Mouse (Mus musculus) adrenal gland (tissue): ENCODE data around the gene Col20a1.

Source experiments
- intact Hi-C: fragments of 180-260 bp; cut with DNase I; formaldehyde crosslinking; loops from one replicate; pipeline ENCODE4 v1.15.1; 2025

The Col20a1 gene

GRCm38 (mm10) chr2:180990347-180990746 is 4.0 kb downstream of the Col20a1 start:
- intact Hi-C loops: no loop called here

GRCm38 (mm10) chr2:180994360-180994759 is 8.0 kb downstream of the Col20a1 start:
- intact Hi-C loops: no loop called here

GRCm38 (mm10) chr2:180995457-180995856 is 9.1 kb downstream of the Col20a1 start:
- intact Hi-C loops: no loop called here

GRCm38 (mm10) chr2:180996436-180996835 is 10.1 kb downstream of the Col20a1 start:
- intact Hi-C loops: loop anchor here (1.0 kb wide), 1 partner anchor 64 kb away; no protein-coding TSS in a partner anchor

- intact Hi-C loops: loop anchor here (1.0 kb wide), 1 partner anchor 63 kb away; no protein-coding TSS in a partner anchor
These were observed 10.6 kb downstream of the Col20a1 start for GRCm38 (mm10) chr2:180996905-180997304.

- intact Hi-C loops: no loop called here
These were observed 20.7 kb downstream of the Col20a1 start for GRCm38 (mm10) chr2:181007054-181007453.

GRCm38 (mm10) chr2:181008339-181008738 is 22.0 kb downstream of the Col20a1 start:
- intact Hi-C loops: no loop called here

GRCm38 (mm10) chr2:181031406-181031934 is 45.1 kb downstream of the Col20a1 start:
- intact Hi-C loops: no loop called here

- intact Hi-C loops: no loop called here
These were observed 46.1 kb downstream of the Col20a1 start for GRCm38 (mm10) chr2:181032407-181032806.

- intact Hi-C loops: no loop called here
These were observed 47.0 kb downstream of the Col20a1 start for GRCm38 (mm10) chr2:181033310-181033709.

GRCm38 (mm10) chr2:181035186-181035585 is 48.9 kb downstream of the Col20a1 start:
- intact Hi-C loops: no loop called here

GRCm38 (mm10) chr2:181036561-181036960 is 50.2 kb downstream of the Col20a1 start:
- intact Hi-C loops: no loop called here

GRCm38 (mm10) chr2:181038644-181039355 is 52.5 kb downstream of the Col20a1 start:
- intact Hi-C loops: no loop called here

GRCm38 (mm10) chr2:181039356-181039680 is 53.0 kb downstream of the Col20a1 start:
- intact Hi-C loops: no loop called here

GRCm38 (mm10) chr2:181041941-181042340 is 55.6 kb downstream of the Col20a1 start:
- intact Hi-C loops: no loop called here

GRCm38 (mm10) chr2:181042376-181042775 is 56.0 kb downstream of the Col20a1 start:
- intact Hi-C loops: no loop called here

GRCm38 (mm10) chr2:181043437-181043836 is 57.1 kb downstream of the Col20a1 start, which contains the start of gene Chrna4:
Gene Chrna4, minus strand, starts transcription at chr2:181043546.
- intact Hi-C loops: no loop called here

- intact Hi-C loops: no loop called here
These were observed 57.7 kb downstream of the Col20a1 start for GRCm38 (mm10) chr2:181044001-181044400.

- intact Hi-C loops: no loop called here
These were observed 62.1 kb downstream of the Col20a1 start for GRCm38 (mm10) chr2:181048252-181048945.

GRCm38 (mm10) chr2:181048986-181049385 is 62.7 kb downstream of the Col20a1 start:
- intact Hi-C loops: no loop called here

GRCm38 (mm10) chr2:181052171-181052570 is 65.8 kb downstream of the Col20a1 start:
- intact Hi-C loops: no loop called here

GRCm38 (mm10) chr2:181057341-181057740 is 71.0 kb downstream of the Col20a1 start:
- intact Hi-C loops: no loop called here
